Mouse (Mus musculus) liver, postnatal 0 days (tissue): ENCODE measurements around the gene Rbbp8nl.

Source experiments
- CTCF ChIP-seq: sonication (generic); IDR thresholded peaks from 2 replicates; pipeline ENCODE4 v1.5.1; 2016; ENCODE audit warnings: antibody characterized with exemption, low read depth
- EP300 ChIP-seq: IDR thresholded peaks from 2 replicates; pipeline ENCODE4 v1.6.1; 2016; ENCODE audit warnings: antibody characterized with exemption, low read depth, mild to moderate bottlenecking

DNA sequence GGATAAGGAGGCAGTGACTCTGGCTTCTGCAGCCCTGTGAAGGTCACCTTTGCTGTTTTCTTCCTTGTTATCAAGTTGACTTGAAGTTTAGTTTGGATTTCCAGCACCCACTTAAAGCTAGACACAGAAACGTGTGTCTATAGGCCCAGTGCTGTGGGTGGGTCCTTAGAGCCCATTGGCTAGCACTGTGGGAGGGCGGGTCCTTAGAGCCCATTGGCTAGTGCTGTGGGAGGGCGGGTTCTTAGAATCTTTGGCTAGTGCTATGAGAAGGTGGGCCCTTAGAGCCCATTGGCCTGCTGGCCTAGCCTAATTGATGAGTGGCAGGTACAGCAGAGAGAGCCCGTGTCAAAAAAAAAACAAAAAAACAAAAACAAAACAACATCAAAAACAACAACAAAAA, 30.5 kb upstream of the Rbbp8nl start:
- no peak for TF ChIP-seq CTCF
- no peak for TF ChIP-seq EP300
